Mouse (Mus musculus) forebrain, embryonic 15.5 days (tissue): ENCODE measurements at regions not wholly inside any gene's neighbourhood (a gene's known extent, or its start where the extent isn't known, plus 50 kb on each side); places are given as distances from the start of the nearest gene placed in this dataset.

Source experiments
- ATAC-seq: fragments of 200-750 bp; cut with Nextera tagmentation; replicated peaks from 2 replicates; pipeline ENCODE4 v1.8.0; 2017; ENCODE audit warnings: mild to moderate bottlenecking, moderate TSS enrichment, moderate library complexity
- H3K27ac ChIP-seq: fragments of 300-500 bp; sonication (generic); replicated peaks from 2 replicates; pipeline ENCODE4 v1.5.1; 2015; ENCODE audit warnings: mild to moderate bottlenecking, inconsistent platforms
- H3K27me3 ChIP-seq: fragments of 300-500 bp; sonication (generic); 2 replicates; pipeline ENCODE4 v1.6.1; 2015; ENCODE audit warnings: inconsistent platforms
- H3K36me3 ChIP-seq: fragments of 300-500 bp; sonication (generic); 2 replicates; pipeline ENCODE4 v1.6.1; 2015; ENCODE audit warnings: mild to moderate bottlenecking, inconsistent platforms
- H3K4me1 ChIP-seq: fragments of 300-500 bp; sonication (generic); 2 replicates; pipeline ENCODE4 v1.6.1; 2015; ENCODE audit warnings: inconsistent platforms
- H3K4me2 ChIP-seq: fragments of 300-500 bp; sonication (generic); replicated peaks from 2 replicates; pipeline ENCODE4 v1.6.1; 2015; ENCODE audit warnings: mild to moderate bottlenecking, inconsistent platforms
- H3K4me3 ChIP-seq: fragments of 300-500 bp; sonication (generic); 2 replicates; pipeline ENCODE4 v1.5.1; 2015; ENCODE audit warnings: mild to moderate bottlenecking, inconsistent platforms
- H3K9ac ChIP-seq: fragments of 300-500 bp; sonication (generic); replicated peaks from 2 replicates; pipeline ENCODE4 v1.6.1; 2015; ENCODE audit warnings: mild to moderate bottlenecking, inconsistent platforms
- H3K9me3 ChIP-seq: fragments of 300-500 bp; sonication (generic); 2 replicates; pipeline ENCODE4 v1.6.1; 2016; ENCODE audit warnings: inconsistent platforms
- WGBS: fragments of 180-500 bp; shearing (Covaris S2); methylation state at CpG from one replicate; pipeline ENCODE4 v1.1.7; 2015; ENCODE audit warnings: mixed read lengths; 5-methylcytosine and 5-hydroxymethylcytosine counted together

- Histone ChIP-seq H3K4me3 (no peak overlapping the region), H3K9ac (no peak overlapping the region), H3K4me2 (no peak overlapping the region), H3K36me3 (no peaks in the 10 kb centered on the region), H3K4me1 (no peaks in the 10 kb centered on the region), H3K27me3 (no peaks in the 10 kb centered on the region), H3K27ac (no peak overlapping the region; the same call in 1 of the 2 replicates), H3K9me3 (no peaks in the 10 kb centered on the region)
- 83% methylated on average over 2 of the region's 2 CpGs for WGBS
- ATAC-seq = peak; percentile 79
Observed at GRCm38 (mm10) chr16:61850310-61850709, 936.3 kb downstream of the Nsun3 start.
